Mouse (Mus musculus): Measurements from ENCODE around the gene D17Wsu92e. TPM values are rescaled to one million over a fixed set of nuclear protein-coding genes. Genes with fewer than 3 reads are reported as not detected.

The D17Wsu92e gene
- polyA plus RNA-seq, 1 experiment from 2014 or later: 18.6 TPM

DNA sequence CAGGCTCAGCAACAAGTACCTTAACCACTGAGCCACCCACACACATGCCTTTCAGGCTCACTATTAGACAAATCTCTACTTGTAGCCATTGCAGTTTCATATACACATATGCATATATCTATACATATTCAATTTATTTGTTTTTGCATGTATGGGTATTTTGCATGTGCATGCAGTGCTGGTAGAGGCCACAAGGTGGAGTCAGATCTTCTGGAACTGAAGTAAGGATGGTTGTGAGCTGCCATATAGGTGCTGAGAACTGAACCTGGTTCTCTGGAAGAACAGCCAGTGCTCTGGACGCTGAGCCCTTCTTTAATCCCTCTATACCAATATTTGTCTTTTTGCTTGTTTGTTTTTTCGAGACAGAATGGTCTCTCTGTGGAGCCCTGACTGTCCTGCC is 56.0 kb downstream of the D17Wsu92e start:
- no peak overlapping the region for H3K27ac ChIP-seq
- H3K4me1 ChIP-seq (replicated peaks): no peaks in the 10 kb centered on the region
- H3K9me3 ChIP-seq: peaks cover 13% of the 10 kb centered on the region
- no peak overlapping the region for H3K9ac ChIP-seq (replicated peaks)
- ATAC-seq (ENCODE audit: insufficient number of reproducible peaks, insufficient read depth, low FRiP score, low TSS enrichment, low read depth): no peak
- peaks cover 74% of the 10 kb centered on the region for H3K36me3 ChIP-seq
- no peak overlapping the region for H3K4me3 ChIP-seq (replicated peaks)
- H3K4me2 ChIP-seq: no peak overlapping the region
- no peaks in the 10 kb centered on the region for H3K27me3 ChIP-seq
- 95% methylated on average over 2 of the region's 2 CpGs for WGBS

DNA sequence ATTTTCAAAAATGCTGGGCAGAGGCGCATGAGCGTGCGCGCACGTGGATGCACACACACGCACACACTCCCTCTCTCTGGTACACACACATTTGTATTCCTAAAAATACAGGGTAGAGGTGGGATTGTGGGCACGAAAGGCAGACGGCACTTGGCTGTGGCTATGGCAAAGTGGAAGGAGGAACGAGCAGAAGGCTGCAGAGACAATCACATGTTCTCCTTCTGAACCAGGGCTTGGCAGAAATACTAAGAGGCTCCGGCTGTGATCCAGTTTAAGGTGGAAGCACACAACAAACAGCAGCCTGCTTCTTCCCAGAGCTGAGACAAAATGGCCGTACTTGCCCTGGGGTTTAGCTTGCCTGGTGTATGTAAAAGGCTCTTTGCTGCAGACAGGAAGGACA is 57.6 kb downstream of the D17Wsu92e start:
- no peak for ATAC-seq (ENCODE audit: insufficient number of reproducible peaks, insufficient read depth, low FRiP score, low TSS enrichment, low read depth)
- no peaks in the 10 kb centered on the region for H3K27me3 ChIP-seq
- WGBS: 94% methylated on average over 11 of the region's 11 CpGs
- H3K27ac ChIP-seq: no peak overlapping the region
- H3K4me1 ChIP-seq (replicated peaks): no peaks in the 10 kb centered on the region
- no peak overlapping the region for H3K9ac ChIP-seq (replicated peaks)
- peaks cover 64% of the 10 kb centered on the region for H3K36me3 ChIP-seq
- peaks cover 13% of the 10 kb centered on the region for H3K9me3 ChIP-seq
- no peak overlapping the region for H3K4me3 ChIP-seq (replicated peaks)
- no peak overlapping the region for H3K4me2 ChIP-seq

DNA sequence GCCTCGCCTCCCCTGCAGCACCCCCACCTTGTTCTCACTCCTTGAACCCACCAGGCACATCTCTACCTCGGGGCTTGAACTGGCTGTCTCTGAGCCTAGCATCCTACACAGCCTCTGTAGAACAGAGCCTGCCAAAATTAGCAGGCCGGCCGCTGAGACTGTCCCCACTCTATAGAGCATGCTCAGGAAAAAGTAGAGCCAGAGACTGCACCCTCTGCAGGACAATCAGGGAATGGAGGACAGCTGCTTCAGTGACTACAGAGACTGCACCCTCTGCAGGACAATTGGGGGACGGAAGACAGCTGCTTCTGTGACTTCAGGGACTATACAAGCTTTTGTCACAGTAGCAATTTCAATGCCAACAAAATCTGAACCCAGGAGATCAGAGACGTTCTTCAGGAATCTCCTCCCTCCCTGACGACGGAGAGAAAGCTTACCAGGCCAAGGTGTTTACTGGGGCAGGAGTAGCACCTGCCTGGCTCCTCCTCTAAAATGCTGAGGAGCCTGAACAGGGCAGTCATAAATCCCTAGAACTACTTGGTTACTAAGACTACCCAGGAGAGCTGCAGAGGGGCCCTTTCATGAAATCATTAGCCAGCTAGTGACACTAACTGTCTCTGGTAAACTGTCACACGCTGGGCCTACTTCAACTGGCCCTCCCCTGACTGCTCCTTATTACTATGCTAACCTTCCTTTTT is 58.7 kb downstream of the D17Wsu92e start:
- Histone ChIP-seq H3K4me3 (replicated peaks) (no peak overlapping the region), H3K27me3 (no peaks in the 10 kb centered on the region), H3K36me3 (peaks cover 54% of the 10 kb centered on the region), H3K9me3 (peaks cover 13% of the 10 kb centered on the region), H3K27ac (no peak overlapping the region), H3K9ac (replicated peaks) (no peak overlapping the region), H3K4me2 (no peak overlapping the region), H3K4me1 (replicated peaks) (0 out of 2 replicates have a peak, but pooled peaks cover under 1% of the 10 kb centered on the region)
- ATAC-seq (ENCODE audit: insufficient number of reproducible peaks, insufficient read depth, low FRiP score, low TSS enrichment, low read depth): no peak
- 39% methylated on average over 9 of the region's 9 CpGs for WGBS

DNA sequence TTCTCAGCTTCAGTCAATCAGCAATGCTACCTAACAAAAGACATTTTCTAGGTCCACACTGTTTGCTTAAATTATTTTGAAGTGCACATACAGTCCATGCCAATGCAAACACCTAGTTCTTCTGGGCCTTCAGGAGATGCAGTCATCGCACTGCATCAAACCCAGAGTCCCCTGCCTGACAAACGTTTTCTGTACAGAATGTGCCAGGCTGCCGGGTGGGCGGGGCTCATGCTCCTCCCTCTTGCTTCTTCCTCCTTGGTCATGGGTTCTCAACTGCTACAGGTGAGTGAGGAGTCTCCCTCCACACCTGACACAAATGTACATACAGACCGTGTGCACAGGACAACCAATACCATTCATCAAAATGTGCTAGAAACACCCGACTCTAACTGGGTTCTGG is 60.3 kb downstream of the D17Wsu92e start:
- H3K9me3 ChIP-seq: peaks cover 8% of the 10 kb centered on the region
- no peak overlapping the region for H3K4me3 ChIP-seq (replicated peaks)
- 81% methylated on average over 6 of the region's 6 CpGs for WGBS
- peaks cover 46% of the 10 kb centered on the region for H3K36me3 ChIP-seq
- no peak overlapping the region for H3K9ac ChIP-seq (replicated peaks)
- H3K27me3 ChIP-seq: no peaks in the 10 kb centered on the region
- no peak overlapping the region for H3K4me2 ChIP-seq
- 0 out of 2 replicates have a peak, but pooled peaks cover 2% of the 10 kb centered on the region for H3K4me1 ChIP-seq (replicated peaks)
- ATAC-seq (ENCODE audit: insufficient number of reproducible peaks, insufficient read depth, low FRiP score, low TSS enrichment, low read depth): no peak
- H3K27ac ChIP-seq: no peak overlapping the region

DNA sequence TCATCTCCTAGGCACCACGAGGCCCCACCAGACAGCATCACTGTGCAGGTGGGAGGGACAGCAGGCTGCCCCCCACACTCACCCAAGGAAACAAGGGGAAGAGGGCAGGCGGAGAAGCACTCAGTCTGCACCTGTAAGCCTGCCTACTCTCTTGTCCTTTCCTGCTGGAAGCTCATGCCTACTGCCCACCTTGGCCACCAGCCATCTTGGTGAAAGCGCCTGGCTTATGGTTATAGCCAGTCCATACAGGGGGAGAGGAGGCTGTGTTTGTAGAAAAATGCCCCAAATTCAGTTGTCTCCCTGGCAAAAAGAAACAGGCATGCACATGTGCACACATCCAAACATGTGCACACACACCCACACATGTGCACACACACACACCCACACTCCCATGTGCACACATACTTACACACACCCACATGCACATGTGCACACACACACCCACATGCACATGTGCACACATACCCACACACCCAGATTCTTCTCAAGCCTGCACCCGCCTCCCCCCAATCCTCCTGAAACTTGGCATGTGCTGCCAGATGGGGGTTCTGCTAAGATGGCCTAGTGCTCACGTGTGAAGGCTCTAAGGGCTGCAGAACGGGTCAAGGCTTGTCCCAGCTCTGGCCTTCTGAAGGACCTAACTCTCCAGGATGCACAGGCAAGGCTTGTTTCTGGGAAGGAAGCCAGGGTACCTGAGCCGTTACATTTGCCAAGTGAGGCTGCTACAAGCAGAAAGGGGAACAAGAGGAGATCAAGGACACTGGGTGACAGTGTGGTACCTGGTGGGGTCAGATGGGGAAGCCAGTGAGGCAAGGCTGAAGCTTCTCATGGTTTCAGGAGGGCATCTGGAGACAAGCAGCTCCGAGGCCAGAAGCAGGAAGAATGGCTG is 68.9 kb downstream of the D17Wsu92e start:
- WGBS: 86% methylated on average over 8 of the region's 8 CpGs
- H3K9me3 ChIP-seq: no peaks in the 10 kb centered on the region
- peaks cover 2% of the 10 kb centered on the region; the same call in 1 of the 2 replicates for H3K4me1 ChIP-seq (replicated peaks)
- H3K9ac ChIP-seq (replicated peaks): no peak overlapping the region
- no peak overlapping the region for H3K4me2 ChIP-seq
- no peak for ATAC-seq (ENCODE audit: insufficient number of reproducible peaks, insufficient read depth, low FRiP score, low TSS enrichment, low read depth)
- no peak overlapping the region for H3K4me3 ChIP-seq (replicated peaks)
- H3K36me3 ChIP-seq: peaks cover 57% of the 10 kb centered on the region
- no peaks in the 10 kb centered on the region for H3K27me3 ChIP-seq
- no peak overlapping the region for H3K27ac ChIP-seq

DNA sequence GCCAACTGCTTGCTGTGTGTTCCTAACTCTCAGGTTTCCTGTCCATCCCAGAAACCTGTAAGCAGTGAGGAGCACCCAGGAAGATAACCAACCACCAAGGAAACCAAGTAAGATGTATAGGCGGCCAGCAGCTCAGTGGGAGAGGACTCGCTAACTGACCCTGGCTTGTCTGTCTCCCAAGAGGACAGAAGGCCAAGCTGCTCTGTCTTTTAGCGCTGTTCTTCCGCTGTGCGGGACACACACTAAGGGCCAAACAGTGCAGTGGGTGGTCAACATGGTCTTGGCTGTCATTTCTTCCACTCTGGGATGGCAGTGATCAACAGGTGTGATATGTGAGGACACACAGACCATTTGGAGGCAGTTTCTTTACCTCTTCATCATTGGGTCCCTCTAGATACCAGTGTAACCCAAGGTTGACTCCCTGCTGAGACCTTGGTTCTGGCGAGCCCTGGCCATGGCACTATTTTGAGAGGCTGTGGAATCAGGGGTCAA is 70.0 kb downstream of the D17Wsu92e start:
- no peak for ATAC-seq (ENCODE audit: insufficient number of reproducible peaks, insufficient read depth, low FRiP score, low TSS enrichment, low read depth)
- no peaks in the 10 kb centered on the region for H3K9me3 ChIP-seq
- H3K4me2 ChIP-seq: no peak overlapping the region
- no peak overlapping the region for H3K4me3 ChIP-seq (replicated peaks)
- peaks cover 51% of the 10 kb centered on the region for H3K36me3 ChIP-seq
- no peak overlapping the region for H3K9ac ChIP-seq (replicated peaks)
- no peaks in the 10 kb centered on the region for H3K27me3 ChIP-seq
- peaks cover 7% of the 10 kb centered on the region; the same call in 1 of the 2 replicates for H3K4me1 ChIP-seq (replicated peaks)
- H3K27ac ChIP-seq: no peak overlapping the region
- WGBS: 90% methylated on average over 6 of the region's 6 CpGs

DNA sequence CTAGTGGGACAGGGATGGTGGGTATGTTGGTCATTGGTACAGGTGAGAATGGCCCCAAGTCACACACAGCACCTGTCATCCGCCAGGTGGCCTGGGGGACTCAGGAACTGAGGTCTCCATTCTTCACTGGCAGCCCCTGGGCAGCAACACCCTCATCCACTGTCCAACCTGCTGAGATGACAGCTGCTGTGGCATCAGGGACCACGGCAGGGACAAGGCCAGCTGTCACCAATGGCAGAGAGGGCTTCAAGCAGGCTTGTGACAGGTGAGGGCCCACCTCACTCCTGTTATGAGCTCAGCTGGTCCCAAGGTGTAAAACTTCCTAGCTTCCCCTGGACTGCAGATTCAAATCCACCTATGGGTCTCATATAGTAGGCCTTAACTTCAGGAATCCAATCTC is 72.3 kb downstream of the D17Wsu92e start:
- Histone ChIP-seq H3K27ac (no peak overlapping the region), H3K27me3 (no peaks in the 10 kb centered on the region), H3K4me1 (replicated peaks) (peaks cover 7% of the 10 kb centered on the region; the same call in 1 of the 2 replicates), H3K36me3 (peaks cover 36% of the 10 kb centered on the region), H3K4me2 (no peak overlapping the region), H3K9me3 (no peaks in the 10 kb centered on the region), H3K4me3 (replicated peaks) (no peak overlapping the region), H3K9ac (replicated peaks) (no peak overlapping the region)
- WGBS: 86% methylated on average over 2 of the region's 2 CpGs
- no peak for ATAC-seq (ENCODE audit: insufficient number of reproducible peaks, insufficient read depth, low FRiP score, low TSS enrichment, low read depth)

DNA sequence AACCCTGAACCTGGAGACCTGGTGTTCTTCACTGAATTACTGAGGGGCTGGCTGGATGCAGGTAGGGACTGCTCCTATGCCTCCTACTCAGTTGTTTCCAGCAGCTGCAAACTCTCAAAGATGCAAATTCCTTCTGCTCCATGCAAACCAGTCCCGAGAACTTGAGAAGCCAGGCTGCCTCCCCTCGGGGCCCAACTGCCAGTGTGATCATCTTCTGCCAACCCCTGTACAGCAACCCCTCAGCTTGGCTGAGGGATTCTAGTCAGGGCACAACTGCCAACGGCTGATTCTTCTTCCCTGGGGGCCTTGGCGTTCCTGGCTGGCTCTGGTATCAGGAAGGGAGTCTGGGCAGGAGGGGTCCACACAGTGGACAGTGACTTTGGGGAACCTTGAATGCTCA is 74.0 kb downstream of the D17Wsu92e start:
- Histone ChIP-seq H3K27ac (no peak overlapping the region), H3K4me3 (replicated peaks) (no peak overlapping the region), H3K36me3 (peaks cover 19% of the 10 kb centered on the region), H3K4me2 (no peak overlapping the region), H3K9ac (replicated peaks) (no peak overlapping the region), H3K4me1 (replicated peaks) (peaks cover 7% of the 10 kb centered on the region; the same call in 1 of the 2 replicates), H3K27me3 (no peaks in the 10 kb centered on the region), H3K9me3 (no peaks in the 10 kb centered on the region)
- no peak for ATAC-seq (ENCODE audit: insufficient number of reproducible peaks, insufficient read depth, low FRiP score, low TSS enrichment, low read depth)
- 52% methylated on average over 4 of the region's 4 CpGs for WGBS

DNA sequence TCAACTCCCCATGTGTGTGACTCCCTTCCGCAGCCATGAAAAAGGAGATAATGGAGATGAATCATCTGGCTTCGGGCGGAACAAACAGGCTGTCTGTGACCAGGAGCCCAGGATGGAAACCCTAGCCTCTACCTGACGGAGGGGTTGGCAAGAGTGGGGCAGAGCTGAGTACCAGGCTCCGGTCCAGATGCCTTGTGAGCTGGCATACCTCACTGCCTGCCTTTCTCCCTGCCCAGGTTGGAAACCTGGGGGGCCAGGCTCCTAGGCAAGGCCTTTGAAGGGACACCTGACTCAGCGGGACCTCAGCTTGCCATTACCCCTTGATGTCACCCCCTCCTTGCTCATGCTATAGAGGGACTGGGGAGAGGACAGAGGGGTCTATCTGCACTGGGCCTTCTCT is 79.5 kb downstream of the D17Wsu92e start:
- no peaks in the 10 kb centered on the region for H3K36me3 ChIP-seq
- H3K27me3 ChIP-seq: no peaks in the 10 kb centered on the region
- H3K27ac ChIP-seq: no peak overlapping the region
- WGBS: 90% methylated on average over 6 of the region's 6 CpGs
- no peak for ATAC-seq (ENCODE audit: insufficient number of reproducible peaks, insufficient read depth, low FRiP score, low TSS enrichment, low read depth)
- no peak overlapping the region for H3K4me2 ChIP-seq
- no peaks in the 10 kb centered on the region for H3K4me1 ChIP-seq (replicated peaks)
- H3K9ac ChIP-seq (replicated peaks): no peak overlapping the region
- H3K4me3 ChIP-seq (replicated peaks): no peak overlapping the region
- no peaks in the 10 kb centered on the region for H3K9me3 ChIP-seq

DNA sequence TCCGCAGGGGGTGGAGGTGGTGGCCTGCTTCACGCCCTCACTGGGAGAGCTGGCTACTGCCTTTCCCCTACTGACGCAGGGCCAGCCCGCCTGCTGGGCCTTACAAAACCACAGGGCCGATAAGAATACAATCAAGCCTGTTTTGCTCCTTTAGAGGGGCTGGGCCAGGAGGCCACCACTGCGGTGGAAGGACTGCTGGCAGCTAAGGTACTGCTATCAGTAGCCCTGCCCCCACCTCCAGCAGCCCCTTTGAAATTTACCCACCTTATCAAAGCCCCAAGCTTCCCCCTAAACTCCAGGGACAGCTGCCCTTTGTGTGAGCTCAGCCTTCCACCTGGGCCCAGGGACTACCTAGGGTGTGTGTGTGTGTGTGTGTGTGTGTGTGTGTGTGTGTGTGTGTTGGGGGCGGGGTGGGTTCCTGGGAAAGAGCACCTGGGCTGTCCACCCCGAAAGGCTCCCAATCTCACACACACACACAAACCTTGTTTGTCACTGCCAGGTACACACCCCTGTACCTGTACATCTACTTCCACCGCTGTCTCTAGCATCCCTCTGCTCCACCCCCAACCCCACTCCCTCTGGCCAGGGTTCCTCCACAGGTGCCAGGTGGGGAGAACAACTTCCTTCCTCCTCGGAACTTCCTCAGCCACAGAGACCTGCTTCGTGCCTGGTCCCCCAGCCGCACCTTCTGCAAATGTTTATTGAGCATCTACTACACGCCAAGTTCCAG is 85.9 kb downstream of the D17Wsu92e start:
- no peak overlapping the region for H3K9ac ChIP-seq (replicated peaks)
- peaks cover 8% of the 10 kb centered on the region; the same call in 1 of the 2 replicates for H3K4me1 ChIP-seq (replicated peaks)
- 22% methylated on average over 11 of the region's 13 CpGs for WGBS
- no peak for ATAC-seq (ENCODE audit: insufficient number of reproducible peaks, insufficient read depth, low FRiP score, low TSS enrichment, low read depth)
- H3K27ac ChIP-seq: no peak overlapping the region
- peaks cover 3% of the 10 kb centered on the region; the same call in 1 of the 2 replicates for H3K9me3 ChIP-seq
- H3K27me3 ChIP-seq: no peaks in the 10 kb centered on the region
- no peak overlapping the region for H3K4me2 ChIP-seq
- no peak overlapping the region for H3K4me3 ChIP-seq (replicated peaks)
- no peaks in the 10 kb centered on the region for H3K36me3 ChIP-seq

DNA sequence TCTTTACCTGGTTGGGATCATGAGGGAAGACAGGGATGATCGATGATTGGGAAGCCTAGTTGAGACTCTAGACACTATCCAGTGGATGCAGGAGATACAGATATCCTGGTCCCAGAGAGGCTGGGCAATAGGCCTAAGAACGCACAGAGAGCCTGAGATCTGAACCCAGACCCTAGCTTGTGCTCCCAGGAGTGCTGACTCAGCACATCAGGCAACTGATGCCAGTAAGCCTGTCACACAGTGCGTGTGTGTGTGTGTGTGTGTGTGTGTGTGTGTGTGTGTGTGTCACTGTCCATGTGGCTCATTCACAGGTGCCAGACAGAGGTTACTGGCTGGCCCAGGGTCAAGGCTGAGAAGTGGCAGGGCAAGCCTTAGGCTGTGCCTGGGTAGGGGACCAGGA is 87.8 kb downstream of the D17Wsu92e start:
- Histone ChIP-seq H3K9ac (replicated peaks) (no peak overlapping the region), H3K4me1 (replicated peaks) (peaks cover 10% of the 10 kb centered on the region; the same call in 1 of the 2 replicates), H3K27me3 (no peaks in the 10 kb centered on the region), H3K4me3 (replicated peaks) (no peak overlapping the region), H3K4me2 (no peak overlapping the region), H3K36me3 (no peaks in the 10 kb centered on the region), H3K27ac (no peak overlapping the region), H3K9me3 (peaks cover 3% of the 10 kb centered on the region; the same call in 1 of the 2 replicates)
- WGBS: 86% methylated on average over 3 of the region's 3 CpGs
- no peak for ATAC-seq (ENCODE audit: insufficient number of reproducible peaks, insufficient read depth, low FRiP score, low TSS enrichment, low read depth)
